Mouse (Mus musculus): Measurements from ENCODE around the gene Sp6. TPM values are rescaled to one million over a fixed set of nuclear protein-coding genes. Genes with fewer than 3 reads are reported as not detected.

The Sp6 gene
- total and polyA plus RNA-seq, 2 experiments: 0.04 to 0.09 TPM

GRCm38 (mm10) chr11:96984903-96985302 lies 28.3 kb upstream of the Sp6 start:
- Histone ChIP-seq H3K4me3 (ENCODE audit: insufficient read depth, low read depth, low read length) (no peak overlapping the region), H3K27ac (replicated peaks; ENCODE audit: insufficient read depth, low read depth, low read length) (no peak overlapping the region), H3K9ac (ENCODE audit: low read depth, low read length) (no peak overlapping the region), H3K27me3 (ENCODE audit: control insufficient read depth, insufficient read depth, low read length) (no peaks in the 10 kb centered on the region), H3K79me2 (ENCODE audit: control insufficient read depth, insufficient read depth, low read length) (no peaks in the 10 kb centered on the region), H3K36me3 (ENCODE audit: control insufficient read depth, insufficient read depth, low read length) (no peaks in the 10 kb centered on the region), H3K4me1 (ENCODE audit: control insufficient read depth, insufficient read depth, low read length) (no peaks in the 10 kb centered on the region)
- TF ChIP-seq POLR2A (IDR thresholded peaks at IDR 0.05; ENCODE audit: extremely low read depth, insufficient read depth, low read length): no peak
- no peak for TF ChIP-seq CTCF (IDR thresholded peaks at IDR 0.05; ENCODE audit: low read depth, low read length)
- DNase-seq (ENCODE audit: extremely low read depth, low read depth, low spot score): no peak
- 53% methylated on average over 4 of the region's 4 CpGs for WGBS

- Histone ChIP-seq H3K79me2 (ENCODE audit: control insufficient read depth, insufficient read depth, low read length) (no peaks in the 10 kb centered on the region), H3K4me1 (ENCODE audit: control insufficient read depth, insufficient read depth, low read length) (no peaks in the 10 kb centered on the region), H3K36me3 (ENCODE audit: control insufficient read depth, insufficient read depth, low read length) (no peaks in the 10 kb centered on the region), H3K27me3 (ENCODE audit: control insufficient read depth, insufficient read depth, low read length) (no peaks in the 10 kb centered on the region), H3K4me3 (ENCODE audit: insufficient read depth, low read depth, low read length) (no peak overlapping the region), H3K27ac (replicated peaks; ENCODE audit: insufficient read depth, low read depth, low read length) (no peak overlapping the region), H3K9ac (ENCODE audit: low read depth, low read length) (no peak overlapping the region)
- 77% methylated on average over 3 of the region's 3 CpGs for WGBS
- DNase-seq (ENCODE audit: extremely low read depth, low read depth, low spot score): no peak
- TF ChIP-seq POLR2A (IDR thresholded peaks at IDR 0.05; ENCODE audit: extremely low read depth, insufficient read depth, low read length): no peak
- no peak for TF ChIP-seq CTCF (IDR thresholded peaks at IDR 0.05; ENCODE audit: low read depth, low read length)
Observed at GRCm38 (mm10) chr11:96986463-96986862, 26.7 kb upstream of the Sp6 start.

GRCm38 (mm10) chr11:96987873-96988655 lies 25.1 kb upstream of the Sp6 start:
- no peaks in the 10 kb centered on the region for H3K79me2 ChIP-seq (ENCODE audit: control insufficient read depth, insufficient read depth, low read length)
- no peaks in the 10 kb centered on the region for H3K36me3 ChIP-seq (ENCODE audit: control insufficient read depth, insufficient read depth, low read length)
- H3K9ac ChIP-seq (ENCODE audit: low read depth, low read length): no peak overlapping the region
- 16% methylated on average over 31 of the region's 31 CpGs for WGBS
- TF ChIP-seq POLR2A (IDR thresholded peaks at IDR 0.05; ENCODE audit: extremely low read depth, insufficient read depth, low read length) (no peak), CTCF (IDR thresholded peaks at IDR 0.05; ENCODE audit: low read depth, low read length) (no peak)
- no peak for DNase-seq (ENCODE audit: extremely low read depth, low read depth, low spot score)
- no peaks in the 10 kb centered on the region for H3K27me3 ChIP-seq (ENCODE audit: control insufficient read depth, insufficient read depth, low read length)
- H3K27ac ChIP-seq (replicated peaks; ENCODE audit: insufficient read depth, low read depth, low read length): no peak overlapping the region
- H3K4me1 ChIP-seq (ENCODE audit: control insufficient read depth, insufficient read depth, low read length): no peaks in the 10 kb centered on the region
- no peak overlapping the region for H3K4me3 ChIP-seq (ENCODE audit: insufficient read depth, low read depth, low read length)

- Histone ChIP-seq H3K79me2 (ENCODE audit: control insufficient read depth, insufficient read depth, low read length) (no peaks in the 10 kb centered on the region), H3K4me1 (ENCODE audit: control insufficient read depth, insufficient read depth, low read length) (no peaks in the 10 kb centered on the region), H3K27ac (replicated peaks; ENCODE audit: insufficient read depth, low read depth, low read length) (no peak overlapping the region), H3K36me3 (ENCODE audit: control insufficient read depth, insufficient read depth, low read length) (no peaks in the 10 kb centered on the region), H3K4me3 (ENCODE audit: insufficient read depth, low read depth, low read length) (no peak overlapping the region), H3K27me3 (ENCODE audit: control insufficient read depth, insufficient read depth, low read length) (no peaks in the 10 kb centered on the region), H3K9ac (ENCODE audit: low read depth, low read length) (no peak overlapping the region)
- DNase-seq (ENCODE audit: extremely low read depth, low read depth, low spot score): no peak
- TF ChIP-seq CTCF (IDR thresholded peaks at IDR 0.05; ENCODE audit: low read depth, low read length): no peak
- TF ChIP-seq POLR2A (IDR thresholded peaks at IDR 0.05; ENCODE audit: extremely low read depth, insufficient read depth, low read length): no peak
- 80% methylated on average over 5 of the region's 5 CpGs for WGBS
Observed at GRCm38 (mm10) chr11:96991501-96991900, 21.7 kb upstream of the Sp6 start.

- WGBS: 79% methylated on average over 8 of the region's 8 CpGs
- TF ChIP-seq CTCF (IDR thresholded peaks at IDR 0.05; ENCODE audit: low read depth, low read length) (no peak), POLR2A (IDR thresholded peaks at IDR 0.05; ENCODE audit: extremely low read depth, insufficient read depth, low read length) (no peak)
- Histone ChIP-seq H3K36me3 (ENCODE audit: control insufficient read depth, insufficient read depth, low read length) (no peaks in the 10 kb centered on the region), H3K9ac (ENCODE audit: low read depth, low read length) (no peak overlapping the region), H3K4me3 (ENCODE audit: insufficient read depth, low read depth, low read length) (no peak overlapping the region), H3K27me3 (ENCODE audit: control insufficient read depth, insufficient read depth, low read length) (peaks cover 5% of the 10 kb centered on the region), H3K4me1 (ENCODE audit: control insufficient read depth, insufficient read depth, low read length) (no peaks in the 10 kb centered on the region), H3K27ac (replicated peaks; ENCODE audit: insufficient read depth, low read depth, low read length) (no peak overlapping the region), H3K79me2 (ENCODE audit: control insufficient read depth, insufficient read depth, low read length) (no peaks in the 10 kb centered on the region)
- no peak for DNase-seq (ENCODE audit: extremely low read depth, low read depth, low spot score)
Observed at GRCm38 (mm10) chr11:96992722-96993311, 20.4 kb upstream of the Sp6 start.

GRCm38 (mm10) chr11:96995031-96995430 lies 18.2 kb upstream of the Sp6 start:
- no peak for DNase-seq (ENCODE audit: extremely low read depth, low read depth, low spot score)
- WGBS: 77% methylated on average over 5 of the region's 5 CpGs
- Histone ChIP-seq H3K27ac (replicated peaks; ENCODE audit: insufficient read depth, low read depth, low read length) (no peak overlapping the region), H3K9ac (ENCODE audit: low read depth, low read length) (no peak overlapping the region), H3K4me3 (ENCODE audit: insufficient read depth, low read depth, low read length) (no peak overlapping the region), H3K36me3 (ENCODE audit: control insufficient read depth, insufficient read depth, low read length) (no peaks in the 10 kb centered on the region), H3K79me2 (ENCODE audit: control insufficient read depth, insufficient read depth, low read length) (no peaks in the 10 kb centered on the region), H3K4me1 (ENCODE audit: control insufficient read depth, insufficient read depth, low read length) (no peaks in the 10 kb centered on the region), H3K27me3 (ENCODE audit: control insufficient read depth, insufficient read depth, low read length) (peaks cover 5% of the 10 kb centered on the region)
- TF ChIP-seq CTCF (IDR thresholded peaks at IDR 0.05; ENCODE audit: low read depth, low read length) (no peak), POLR2A (IDR thresholded peaks at IDR 0.05; ENCODE audit: extremely low read depth, insufficient read depth, low read length) (no peak)
